ENCODE assay signal across 10 mouse cellular contexts in the genomic region with DNA sequence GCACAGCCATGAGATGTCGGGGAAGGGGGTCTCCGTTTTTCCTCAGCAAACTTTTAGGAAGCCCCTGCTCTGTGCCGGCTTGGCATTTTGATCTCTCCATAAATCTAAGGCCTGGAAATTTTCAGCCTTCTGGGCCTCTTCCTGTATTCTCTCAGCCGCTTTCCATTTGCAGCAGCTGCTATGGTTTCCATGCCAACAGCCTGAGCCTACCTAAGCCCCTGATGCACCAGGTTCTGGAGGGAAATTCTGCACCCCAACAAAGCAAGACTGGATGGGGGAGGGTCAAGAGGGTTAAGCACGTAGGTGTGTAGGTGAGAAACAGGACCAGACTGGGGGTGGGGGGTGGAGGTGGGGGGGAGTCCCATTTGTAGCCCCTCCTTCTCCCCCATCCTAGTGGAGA.
A peak's percentile ranks its signal among the peaks of the same experiment; 100 is the strongest.
DNase-seq lines count a peak whose midpoint lies in the region; ATAC-seq lines count a peak whose summit lies in the region.
"Had no signal": no experiment of that assay in that cellular context is flagged by ENCODE, and none has a peak within 500 bp of the region (broad histone marks: within the 10 kb centered on the region; RNA-seq: fewer than 3 reads in every experiment).

No protein-coding gene starts in this region.

- WGBS in lung, embryonic 16.5 days: 9% methylated on average over 5 of the region's 5 CpGs
- WGBS in limb, embryonic 12.5 days: under 1% methylated on average over 5 of the region's 5 CpGs

- no peak overlapping the region for H3K4me2 ChIP-seq in lung, embryonic 16.5 days (ENCODE audit: low read depth, low read length)
- peak overlapping the region; percentile 17 for H3K4me2 ChIP-seq in limb, embryonic 12.5 days

- H3K36me3 ChIP-seq in lung, embryonic 16.5 days (ENCODE audit: control insufficient read depth, insufficient read depth, low read length): no peaks in the 10 kb centered on the region
- no peaks in the 10 kb centered on the region for H3K36me3 ChIP-seq in limb, embryonic 12.5 days

- no peaks in the 10 kb centered on the region for H3K27me3 ChIP-seq in lung, embryonic 16.5 days (ENCODE audit: control insufficient read depth, insufficient read depth, low read depth, low read length)
- H3K27me3 ChIP-seq in limb, embryonic 12.5 days: no peaks in the 10 kb centered on the region

- H3K9ac ChIP-seq in lung, embryonic 16.5 days (ENCODE audit: low read length): no peak overlapping the region
- no peak overlapping the region for H3K9ac ChIP-seq in limb, embryonic 12.5 days (replicated peaks)

- H3K9me3 ChIP-seq in lung, embryonic 16.5 days (ENCODE audit: control insufficient read depth, low read length): no peaks in the 10 kb centered on the region
- H3K9me3 ChIP-seq in limb, embryonic 12.5 days: peaks cover 3% of the 10 kb centered on the region; the same call in 1 of the 2 replicates

- peak; percentile 75 for ATAC-seq in lung, embryonic 16.5 days (ENCODE audit: low read depth)
- peak; percentile 91 for ATAC-seq in limb, embryonic 12.5 days (ENCODE audit: insufficient number of reproducible peaks, insufficient read depth, low FRiP score, low TSS enrichment, low read depth)
- ATAC-seq in CD4-positive, CD25-positive, alpha-beta regulatory T cell, adult 4 months: no peak

- no peak overlapping the region for H3K4me3 ChIP-seq in lung, embryonic 16.5 days (ENCODE audit: low read length)
- no peak overlapping the region for H3K4me3 ChIP-seq in limb, embryonic 12.5 days (replicated peaks)
- H3K4me3 ChIP-seq: myocyte had no signal

- H3K27ac ChIP-seq in lung, embryonic 16.5 days (ENCODE audit: low read length): peak overlapping the region; percentile 71
- peak overlapping the region; percentile 96 for H3K27ac ChIP-seq in limb, embryonic 12.5 days

- DNase-seq in cerebellum, postnatal 25 days: peak; percentile 24 to 28
- DNase-seq in cerebellum, adult 9-11 months: no peak
- no peak for DNase-seq in lung, postnatal 36 days
- peak; percentile 22 for DNase-seq in right cerebral cortex, postnatal 25 days
- no peak for DNase-seq in B cell, adult 2 months
- DNase-seq: kidney, adult 18-20 months had no signal

- H3K4me1 ChIP-seq in lung, embryonic 16.5 days (replicated peaks; ENCODE audit: control insufficient read depth, insufficient read depth, low read length): no peaks in the 10 kb centered on the region; the same call in 1 of the 2 replicates
- peaks cover 34% of the 10 kb centered on the region for H3K4me1 ChIP-seq in limb, embryonic 12.5 days (replicated peaks)

Comparison
In these comparisons a context has a peak if more than half of its experiments do, and no peak if none do; other contexts are left out.
1. DNase-seq: peak in cerebellum, postnatal 25 days (2 of 2) and right cerebral cortex, postnatal 25 days (single experiment); none in cerebellum, adult 9-11 months (single experiment), lung, postnatal 36 days (single experiment) and B cell, adult 2 months (0 of 2).